Mouse (Mus musculus): Measurements from ENCODE around the gene Apbb2. TPM values are rescaled to one million over a fixed set of nuclear protein-coding genes. Genes with fewer than 3 reads are reported as not detected.

Gene Apbb2
- total and polyA plus RNA-seq, 3 experiments = 0.34 to 0.40 (median 0.34) TPM

DNA sequence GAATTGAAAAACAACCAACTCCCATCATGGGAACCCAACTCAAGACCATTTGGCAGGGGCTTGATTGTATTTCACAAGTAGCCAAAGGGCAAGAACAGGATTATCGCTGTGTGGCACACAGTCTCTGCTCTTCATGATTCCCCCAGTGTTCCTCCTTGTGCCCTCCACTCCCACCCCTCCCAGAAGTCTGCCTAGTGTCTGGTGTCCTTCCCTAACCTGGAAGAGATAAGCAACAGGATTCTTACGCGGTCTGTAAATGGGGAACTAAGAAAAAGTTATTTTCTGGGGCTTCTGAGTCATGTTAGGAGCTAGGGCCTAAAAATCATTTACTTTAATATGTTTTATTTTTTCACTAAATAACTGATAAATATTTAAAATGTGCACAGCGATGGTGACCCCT lies 323.6 kb downstream of the Apbb2 start:
- Histone ChIP-seq H3K4me1 (ENCODE audit: control insufficient read depth in 1 of 2, insufficient read depth in 2 of 2) (0 out of 4 replicates have a peak, but pooled peaks cover 0 to 4% of the 10 kb centered on the region in 2 experiments), H3K36me3 (replicated peaks in 1 of 2; ENCODE audit: control insufficient read depth in 1 of 2, insufficient read depth in 1 of 2, low read length in 1 of 2) (no peaks in the 10 kb centered on the region), H3K79me2 (replicated peaks; ENCODE audit: control insufficient read depth, extremely low read depth, insufficient read depth, poor library complexity, severe bottlenecking) (no peaks in the 10 kb centered on the region), H3K27me3 (replicated peaks) (no peaks in the 10 kb centered on the region), H3K4me2 (ENCODE audit: insufficient read depth, low read depth, poor library complexity, severe bottlenecking) (no peak overlapping the region), H3K4me3 (replicated peaks in 1 of 3; ENCODE audit: low read depth in 2 of 3, low read length in 2 of 3, poor library complexity in 1 of 3) (no peak overlapping the region), H3K9me3 (replicated peaks; ENCODE audit: low read length) (no peaks in the 10 kb centered on the region), H3K27ac (ENCODE audit: insufficient read depth, low read depth) (no peak overlapping the region), H3K9ac (ENCODE audit: insufficient read depth, low read depth) (no peak overlapping the region)
- TF ChIP-seq NRF1 (IDR thresholded peaks at IDR 0.05; ENCODE audit: low read depth, low read length) (no peak), CHD2 (IDR thresholded peaks at IDR 0.05; ENCODE audit: low read length) (no peak), MAZ (IDR thresholded peaks at IDR 0.05; ENCODE audit: low read depth, low read length) (no peak), MEF2A (IDR thresholded peaks at IDR 0.05; ENCODE audit: borderline replicate concordance, low read depth, low read length) (no peak), USF1 (IDR thresholded peaks at IDR 0.05; ENCODE audit: low read depth, low read length) (no peak), BHLHE40 (IDR thresholded peaks at IDR 0.05; ENCODE audit: low read depth, low read length) (no peak), POLR2A (IDR thresholded peaks at IDR 0.05; ENCODE audit: low read depth, low read length) (no peak), MAX (IDR thresholded peaks at IDR 0.05; ENCODE audit: low read length) (no peak), RCOR1 (conservative IDR thresholded peaks at IDR 0.05; ENCODE audit: low read depth, low read length) (no peak), JUN (IDR thresholded peaks at IDR 0.05; ENCODE audit: insufficient read depth, low read depth, low read length) (no peak), MXI1 (IDR thresholded peaks at IDR 0.05; ENCODE audit: low read depth, low read length) (no peak)
- in situ Hi-C loops (cut with MboI; ENCODE audit: low pct_ligation_motif_present, low pct_unique_long_range_greater_than_20kb, low sequenced_read_pairs) (no loop called here), dilution Hi-C loops (cut with MboI; ENCODE audit: extremely low pct_ligation_motif_present, extremely low pct_unique_long_range_greater_than_20kb, low sequenced_read_pairs) (no loop called here)
- DNase-seq (ENCODE audit: extremely low read depth) = no peak

DNA sequence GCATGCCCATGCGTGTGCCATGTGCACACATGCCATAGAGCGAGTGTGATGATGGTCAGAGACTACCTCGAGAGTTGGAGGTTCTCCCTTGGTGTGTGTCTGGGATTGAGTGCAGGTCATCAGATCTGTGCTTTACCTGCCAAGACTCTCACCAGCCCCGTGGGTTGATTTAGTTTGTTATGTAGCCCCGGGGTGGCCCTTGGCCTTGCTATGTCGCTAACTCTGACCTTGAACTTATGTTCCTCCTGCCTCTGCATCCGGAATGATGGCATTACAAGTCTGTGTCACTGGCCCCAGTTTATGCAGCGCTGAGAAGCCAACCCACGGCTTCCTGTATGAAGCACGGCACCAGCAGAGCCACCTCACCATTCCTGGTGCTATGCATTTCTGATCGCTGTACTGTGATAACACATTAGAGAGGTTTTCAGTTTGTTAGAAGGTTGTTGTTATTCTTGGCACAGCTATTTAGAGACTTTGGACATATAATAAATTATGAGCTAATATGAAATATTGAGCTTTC lies 324.4 kb downstream of the Apbb2 start:
- dilution Hi-C loops (cut with MboI; ENCODE audit: extremely low pct_ligation_motif_present, extremely low pct_unique_long_range_greater_than_20kb, low sequenced_read_pairs) = no loop called here
- no peak for TF ChIP-seq CTCF (conservative IDR thresholded peaks at IDR 0.05 in 1 of 2, IDR thresholded peaks at IDR 0.05 in 1 of 2; ENCODE audit: low read depth in 2 of 2, low read length in 2 of 2)
- TF ChIP-seq ELF1 (IDR thresholded peaks at IDR 0.05; ENCODE audit: low read depth, low read length) = no peak
- TF ChIP-seq MAFK (IDR thresholded peaks at IDR 0.05; ENCODE audit: insufficient replicate concordance, low read length) = no peak
- TF ChIP-seq CHD1 (IDR thresholded peaks at IDR 0.05; ENCODE audit: low read depth, low read length) = no peak
- no peak for TF ChIP-seq MYC (IDR thresholded peaks at IDR 0.05; ENCODE audit: low read depth, low read length)
- TF ChIP-seq USF1 (IDR thresholded peaks at IDR 0.05; ENCODE audit: low read depth, low read length) = no peak
- TF ChIP-seq RCOR1 (conservative IDR thresholded peaks at IDR 0.05; ENCODE audit: low read depth, low read length) = no peak
- TF ChIP-seq KAT2A (IDR thresholded peaks at IDR 0.05; ENCODE audit: insufficient replicate concordance, low read length) = no peak
- TF ChIP-seq POLR2A (IDR thresholded peaks at IDR 0.05; ENCODE audit: low read depth, low read length) = no peak
- TF ChIP-seq MAX (IDR thresholded peaks at IDR 0.05; ENCODE audit: low read length) = no peak
- TF ChIP-seq JUN (IDR thresholded peaks at IDR 0.05; ENCODE audit: insufficient read depth, low read depth, low read length) = no peak
- TF ChIP-seq E2F4 (IDR thresholded peaks at IDR 0.05; ENCODE audit: insufficient replicate concordance, low read depth, low read length) = no peak
- no peak for TF ChIP-seq UBTF (IDR thresholded peaks at IDR 0.05; ENCODE audit: low read depth, low read length)
- no peak for TF ChIP-seq TCF12 (IDR thresholded peaks at IDR 0.05; ENCODE audit: low read depth, low read length)
- no peak for TF ChIP-seq MXI1 (IDR thresholded peaks at IDR 0.05; ENCODE audit: low read depth, low read length)
- no peak for TF ChIP-seq ETS1 (conservative IDR thresholded peaks at IDR 0.05; ENCODE audit: low read depth, low read length)
- TF ChIP-seq MEF2A (IDR thresholded peaks at IDR 0.05; ENCODE audit: borderline replicate concordance, low read depth, low read length) = no peak
- no peak for TF ChIP-seq SIN3A (IDR thresholded peaks at IDR 0.05; ENCODE audit: low read length)
- TF ChIP-seq ZNF384 (IDR thresholded peaks at IDR 0.05; ENCODE audit: low read depth, low read length) = no peak
- no peak overlapping the region for H3K27ac ChIP-seq (ENCODE audit: insufficient read depth, low read depth)

More for the DNA sequence above, 324.4 kb downstream of the Apbb2 start:
- Histone ChIP-seq H3K9me3 (replicated peaks; ENCODE audit: low read length) (no peaks in the 10 kb centered on the region), H3K79me2 (replicated peaks; ENCODE audit: control insufficient read depth, extremely low read depth, insufficient read depth, poor library complexity, severe bottlenecking) (no peaks in the 10 kb centered on the region), H3K4me3 (replicated peaks in 1 of 3; ENCODE audit: low read depth in 2 of 3, low read length in 2 of 3, poor library complexity in 1 of 3) (no peak overlapping the region), H3K9ac (ENCODE audit: insufficient read depth, low read depth) (no peak overlapping the region), H3K4me2 (ENCODE audit: insufficient read depth, low read depth, poor library complexity, severe bottlenecking) (no peak overlapping the region), H3K36me3 (replicated peaks in 1 of 2; ENCODE audit: control insufficient read depth in 1 of 2, insufficient read depth in 1 of 2, low read length in 1 of 2) (no peaks in the 10 kb centered on the region), H3K27me3 (replicated peaks) (no peaks in the 10 kb centered on the region), H3K4me1 (ENCODE audit: control insufficient read depth in 1 of 2, insufficient read depth in 2 of 2) (0 out of 4 replicates have a peak, but pooled peaks cover 0 to 4% of the 10 kb centered on the region in 2 experiments)
- in situ Hi-C loops (cut with MboI; ENCODE audit: low pct_ligation_motif_present, low pct_unique_long_range_greater_than_20kb, low sequenced_read_pairs) = no loop called here
- no peak for DNase-seq (ENCODE audit: extremely low read depth)

Measured in CH12.LX (cell line).